Comparison of ENCODE assay signal across 8 mouse cellular contexts in genomic region chr5:65336075-65336355, GRCm38 (mm10). TPM values are rescaled to one million over a fixed set of nuclear protein-coding genes. Genes with fewer than 3 reads are reported as not detected.
DNase-seq lines count a peak whose midpoint lies in the region; ATAC-seq and TF ChIP-seq lines count a peak whose summit lies in the region.

No protein-coding gene starts in this region.

- no peak for DNase-seq in gastrocnemius, adult 2 months
- DNase-seq in gastrocnemius, postnatal 14 days = no peak
- peak; percentile 33 for DNase-seq in 3T3-L1 (ENCODE audit: low read depth, low spot score)
- DNase-seq in forebrain, embryonic 10.5 days (ENCODE audit: extremely low spot score, low spot score) = no peak
- no peak for DNase-seq in urinary bladder, adult 18-20 months (ENCODE audit: low spot score in 2 of 2)
- no peak for DNase-seq in spleen, postnatal 4 days (ENCODE audit: low spot score in 2 of 2)
- no peak for DNase-seq in embryo, embryonic 11 days

- H3K9me3 ChIP-seq in forebrain, embryonic 10.5 days = no peaks in the 10 kb centered on the region
- H3K9me3 ChIP-seq in limb, embryonic 15.5 days = no peaks in the 10 kb centered on the region

- no peak for ATAC-seq in limb, embryonic 15.5 days (ENCODE audit: insufficient number of reproducible peaks, low FRiP score, low TSS enrichment, low read depth)

- TF ChIP-seq CTCF in gastrocnemius, adult 2 months (IDR thresholded peaks at IDR 0.05) = no peak

- peak overlapping the region; percentile 87 for H3K27ac ChIP-seq in gastrocnemius, adult 2 months
- H3K27ac ChIP-seq in forebrain, embryonic 10.5 days = peak overlapping the region; percentile 96; the same call in 1 of the 2 replicates
- no peak overlapping the region for H3K27ac ChIP-seq in limb, embryonic 15.5 days

- peaks cover 22% of the 10 kb centered on the region for H3K4me1 ChIP-seq in forebrain, embryonic 10.5 days
- H3K4me1 ChIP-seq in limb, embryonic 15.5 days = peaks cover 13% of the 10 kb centered on the region; the same call in 1 of the 2 replicates

- no peak overlapping the region for H3K9ac ChIP-seq in limb, embryonic 15.5 days

- H3K4me3 ChIP-seq in gastrocnemius, adult 2 months = peak overlapping the region; percentile 100
- H3K4me3 ChIP-seq in forebrain, embryonic 10.5 days = peak overlapping the region; percentile 88
- H3K4me3 ChIP-seq in limb, embryonic 15.5 days = peak overlapping the region; percentile 96

- intact Hi-C loops in gastrocnemius, adult 2 months (cut with DNase I) = no loop called here
- intact Hi-C loops in gastrocnemius, postnatal 14 days (cut with DNase I; ENCODE audit: low total_unique reads) = no loop called here

- H3K4me2 ChIP-seq in limb, embryonic 15.5 days = peak overlapping the region; percentile 60

- WGBS in forebrain, embryonic 10.5 days = 37% methylated on average over 4 of the region's 4 CpGs
- WGBS in limb, embryonic 15.5 days = 28% methylated on average over 4 of the region's 4 CpGs

- no peaks in the 10 kb centered on the region for H3K27me3 ChIP-seq in forebrain, embryonic 10.5 days (ENCODE audit: poor library complexity, severe bottlenecking)
- H3K27me3 ChIP-seq in limb, embryonic 15.5 days = no peaks in the 10 kb centered on the region

- peaks cover 32% of the 10 kb centered on the region for H3K36me3 ChIP-seq in forebrain, embryonic 10.5 days (replicated peaks)
- peaks cover 9% of the 10 kb centered on the region; the same call in 1 of the 2 replicates for H3K36me3 ChIP-seq in limb, embryonic 15.5 days

RNA-seq across cellular contexts. Expression of gene Rfc1, which starts 0.5 kb away (rescaled TPM):
- 10 to 100 TPM; 26.3 to 27.7 TPM for total RNA-seq in gastrocnemius, adult 2 months (2021)
- total RNA-seq in gastrocnemius, postnatal 14 days (2021) = 10 to 100 TPM; 15.7 to 17.4 TPM
- polyA plus RNA-seq in forebrain, embryonic 10.5 days (2016; fragmentation: Nextera tagmentation; extraction: Ambion mirVana) = 103 and 110 TPM in 2 replicates
- 85.8 and 98.1 TPM in 2 replicates for polyA plus RNA-seq in limb, embryonic 15.5 days (2015; fragmentation: Nextera tagmentation; extraction: Ambion mirVana)

RNA-seq across cellular contexts. Expression of gene Klb, which starts 12.1 kb away (rescaled TPM):
- total RNA-seq in gastrocnemius, adult 2 months (2021) = under 1 TPM in 1 of 2 experiments, not detected in 1; 0.20 TPM
- under 1 TPM in 1 of 2 experiments, not detected in 1; 0.21 TPM for total RNA-seq in gastrocnemius, postnatal 14 days (2021)
- 0.04 and 0.12 TPM in 2 replicates for polyA plus RNA-seq in forebrain, embryonic 10.5 days (2016; fragmentation: Nextera tagmentation; extraction: Ambion mirVana)
- 0.05 TPM in 1 of 2 replicates, not detected in the other for polyA plus RNA-seq in limb, embryonic 15.5 days (2015; fragmentation: Nextera tagmentation; extraction: Ambion mirVana)

RNA-seq across cellular contexts. Expression of gene Rpl9, which starts 55.2 kb away (rescaled TPM):
- total RNA-seq in gastrocnemius, adult 2 months (2021) = 100 to 1,000 TPM; 502 to 606 TPM
- 100 to 1,000 TPM; 571 to 666 TPM for total RNA-seq in gastrocnemius, postnatal 14 days (2021)
- 993 and 1,007 TPM in 2 replicates for polyA plus RNA-seq in forebrain, embryonic 10.5 days (2016; fragmentation: Nextera tagmentation; extraction: Ambion mirVana)
- polyA plus RNA-seq in limb, embryonic 15.5 days (2015; fragmentation: Nextera tagmentation; extraction: Ambion mirVana) = 984 and 1,081 TPM in 2 replicates

RNA-seq across cellular contexts. Expression of gene Lias, which starts 55.3 kb away (rescaled TPM):
- total RNA-seq in gastrocnemius, adult 2 months (2021) = 10 to 100 TPM; 38.8 to 41.3 TPM
- total RNA-seq in gastrocnemius, postnatal 14 days (2021) = 10 to 100 TPM; 43.3 to 50.3 TPM
- polyA plus RNA-seq in forebrain, embryonic 10.5 days (2016; fragmentation: Nextera tagmentation; extraction: Ambion mirVana) = 68.9 and 72.5 TPM in 2 replicates
- 58.9 and 63.0 TPM in 2 replicates for polyA plus RNA-seq in limb, embryonic 15.5 days (2015; fragmentation: Nextera tagmentation; extraction: Ambion mirVana)
